Mouse (Mus musculus) liver, adult 2 months (tissue): Measurements from ENCODE around the gene Znhit2.

Experiments
- CTCF ChIP-seq: fragments of 200-500 bp; IDR thresholded peaks from 2 replicates; pipeline ENCODE4 v1.5.1; 2011; ENCODE audit warnings: low read depth, low read length, control low read depth
- POLR2A ChIP-seq: fragments of 200-500 bp; IDR thresholded peaks from 2 replicates; pipeline ENCODE4 v1.6.1; 2011; ENCODE audit warnings: low read length, control low read depth; ENCODE audit not compliant: insufficient read depth; ENCODE audit errors: extremely low read depth

- TF ChIP-seq POLR2A (no peak), CTCF (no peak)
Measured at GRCm38 (mm10) chr19:6062418-6062817, 1.4 kb downstream of the Znhit2 start.
